Mouse (Mus musculus) left cerebral cortex, postnatal 25 days (tissue): Measurements from ENCODE around the gene Ctsk. TPM values are rescaled to one million over a fixed set of nuclear protein-coding genes. Genes with fewer than 3 reads are reported as not detected.

ENCODE experiments used
- DNase-seq, 2 experiments: peaks; one replicate each; pipeline ENCODE4 v3.0.0; 2022; ENCODE audit warnings: low spot score in 2 of 2, mixed read lengths in 1 of 2
- intact Hi-C: fragments of 180-260 bp; cut with DNase I; formaldehyde crosslinking; loops from one replicate; pipeline ENCODE4 v1.15.1; 2025
- total RNA-seq, 2 experiments: library from RNA; stranded (reverse); gene quantifications; 2 replicates each; pipeline ENCODE4 v1.2.3; 2021

Ctsk gene
- 1 to 10 TPM; 5.9 to 8.1 TPM for total RNA-seq

- intact Hi-C loops = loop anchor here (5.0 kb wide), 1 partner anchor 128 kb away; no protein-coding TSS in a partner anchor
- no peak for DNase-seq
These were observed at the start of gene Ctsk for GRCm38 (mm10) chr3:95499024-95499423. TSS of gene Ctsk (plus strand) at chr3:95499256.

- DNase-seq = peak; percentile 29 to 32
- intact Hi-C loops = loop anchor here (2.0 kb wide), 1 partner anchor 102 kb away; no protein-coding TSS in a partner anchor
These were observed 48.6 kb upstream of the Ctsk start for GRCm38 (mm10) chr3:95450408-95450807.

- intact Hi-C loops = loop anchor here (2.0 kb wide), 1 partner anchor 102 kb away; no protein-coding TSS in a partner anchor
- no peak for DNase-seq
These were observed 48.1 kb upstream of the Ctsk start for GRCm38 (mm10) chr3:95450915-95451314.

GRCm38 (mm10) chr3:95456367-95456766 lies 42.7 kb upstream of the Ctsk start:
- intact Hi-C loops = no loop called here

GRCm38 (mm10) chr3:95457758-95458157 lies 41.3 kb upstream of the Ctsk start:
- intact Hi-C loops = no loop called here
- DNase-seq = no peak

More at GRCm38 (mm10) chr3:95456367-95456766, 42.7 kb upstream of the Ctsk start:
- DNase-seq = no peak

- intact Hi-C loops = no loop called here
- no peak for DNase-seq
These were observed 39.7 kb upstream of the Ctsk start for GRCm38 (mm10) chr3:95459381-95459780.

GRCm38 (mm10) chr3:95463852-95464251 lies 35.2 kb upstream of the Ctsk start:
- DNase-seq = no peak
- intact Hi-C loops = no loop called here

GRCm38 (mm10) chr3:95478966-95479365 lies 20.1 kb upstream of the Ctsk start:
- no peak for DNase-seq
- intact Hi-C loops = no loop called here

GRCm38 (mm10) chr3:95486421-95486820 lies 12.6 kb upstream of the Ctsk start:
- intact Hi-C loops = loop anchor here (5.0 kb wide), 1 partner anchor 356 kb away; no protein-coding TSS in a partner anchor
- DNase-seq = no peak

GRCm38 (mm10) chr3:95488679-95489078 lies 10.4 kb upstream of the Ctsk start:
- DNase-seq = no peak
- intact Hi-C loops = loop anchor here (5.0 kb wide), 1 partner anchor 354 kb away; no protein-coding TSS in a partner anchor

GRCm38 (mm10) chr3:95490238-95490637 lies 8.8 kb upstream of the Ctsk start:
- intact Hi-C loops = no loop called here
- DNase-seq = no peak

- intact Hi-C loops = no loop called here
- peak; percentile 40 to 55 for DNase-seq
These were observed 4.7 kb upstream of the Ctsk start for GRCm38 (mm10) chr3:95494342-95494741.

GRCm38 (mm10) chr3:95498229-95498628 lies 827 bp upstream of the Ctsk start:
- intact Hi-C loops = loop anchor here (5.0 kb wide), 1 partner anchor 129 kb away; no protein-coding TSS in a partner anchor
- DNase-seq = no peak

- DNase-seq = peak in 1 of 2 experiments; percentile 81
- intact Hi-C loops = loop anchor here (5.0 kb wide), 1 partner anchor 128 kb away; no protein-coding TSS in a partner anchor
These were observed 562 bp downstream of the Ctsk start for GRCm38 (mm10) chr3:95499496-95500140.

- DNase-seq = no peak
- intact Hi-C loops = no loop called here
These were observed 3.3 kb downstream of the Ctsk start for GRCm38 (mm10) chr3:95502312-95502711.

GRCm38 (mm10) chr3:95509348-95509747 lies 10.3 kb downstream of the Ctsk start:
- intact Hi-C loops = no loop called here
- no peak for DNase-seq

- no peak for DNase-seq
- intact Hi-C loops = no loop called here
These were observed 12.6 kb downstream of the Ctsk start for GRCm38 (mm10) chr3:95511611-95512180.

GRCm38 (mm10) chr3:95516614-95517041 lies 17.6 kb downstream of the Ctsk start:
- no peak for DNase-seq
- intact Hi-C loops = no loop called here

- peak; percentile 73 to 78 for DNase-seq
- intact Hi-C loops = no loop called here
These were observed 18.4 kb downstream of the Ctsk start for GRCm38 (mm10) chr3:95517493-95517898.

- intact Hi-C loops = no loop called here
- DNase-seq = peak in 1 of 2 experiments; percentile 15
These were observed 19.8 kb downstream of the Ctsk start for GRCm38 (mm10) chr3:95518891-95519290.

- intact Hi-C loops = no loop called here
- DNase-seq = no peak
These were observed 20.3 kb downstream of the Ctsk start for GRCm38 (mm10) chr3:95519315-95519714.
